Mouse (Mus musculus): ENCODE data around the gene Man1b1. TPM values are rescaled to one million over a fixed set of nuclear protein-coding genes. Genes with fewer than 3 reads are reported as not detected.
A peak's percentile ranks its signal among the peaks of the same experiment; 100 is the strongest.

Man1b1 gene
- total RNA-seq, 2 experiments from 2014 or later: 28.2 TPM

DNA sequence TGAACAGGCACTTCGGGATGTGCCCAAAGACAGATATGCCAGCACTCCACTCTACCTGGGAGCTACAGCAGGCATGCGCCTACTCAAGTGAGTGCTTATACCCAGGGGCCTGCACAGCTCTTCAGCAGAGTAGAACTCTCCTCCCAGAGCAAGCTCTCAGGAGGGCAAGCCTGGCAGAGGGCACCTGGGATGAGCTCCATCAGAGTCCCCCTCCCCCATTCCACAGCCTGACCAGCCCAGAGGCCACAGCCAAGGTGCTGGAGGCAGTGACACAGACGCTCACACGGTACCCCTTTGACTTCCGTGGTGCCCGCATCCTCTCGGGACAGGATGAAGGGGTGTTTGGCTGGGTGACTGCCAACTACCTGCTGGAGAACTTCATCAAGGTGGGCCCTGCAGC, 65.9 kb downstream of the Man1b1 start:
- intact Hi-C loops (cut with DNase I): no loop called here
- DNase-seq: no peak

DNA sequence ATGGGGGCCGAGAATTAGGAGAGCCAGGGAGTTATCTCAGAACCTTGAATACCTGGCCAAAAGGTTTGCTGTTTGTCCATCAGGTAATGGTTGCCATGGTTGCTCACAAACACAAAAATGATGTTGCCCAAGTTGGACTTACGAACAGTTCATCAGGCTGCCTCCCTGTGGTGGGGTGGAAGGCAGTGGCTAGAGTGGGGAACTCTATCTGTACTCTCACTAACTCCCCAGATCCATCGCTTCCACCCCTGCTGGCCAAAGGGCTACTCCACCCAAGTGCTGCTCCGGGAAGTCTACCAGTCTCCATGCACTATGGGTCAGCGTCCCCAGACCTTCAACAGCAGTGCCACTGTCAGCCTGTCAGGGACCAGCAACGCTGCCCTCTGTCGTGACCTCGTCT, 66.9 kb downstream of the Man1b1 start, which contains the start of gene Npdc1:
Gene Npdc1, plus strand, starts transcription at position 301 of the 400 bp plus-strand sequence.
- intact Hi-C loops (cut with DNase I): no loop called here
- no peak for DNase-seq

- peak; percentile 71 to 74 for DNase-seq
- intact Hi-C loops (cut with DNase I): loop anchor here (2.0 to 5.0 kb wide), 2 partner anchors 23 to 33 kb away; partner anchors contain the start of gene Uap1l1
These were observed 68.2 kb downstream of the Man1b1 start for GRCm38 (mm10) chr2:25400291-25400690.

DNA sequence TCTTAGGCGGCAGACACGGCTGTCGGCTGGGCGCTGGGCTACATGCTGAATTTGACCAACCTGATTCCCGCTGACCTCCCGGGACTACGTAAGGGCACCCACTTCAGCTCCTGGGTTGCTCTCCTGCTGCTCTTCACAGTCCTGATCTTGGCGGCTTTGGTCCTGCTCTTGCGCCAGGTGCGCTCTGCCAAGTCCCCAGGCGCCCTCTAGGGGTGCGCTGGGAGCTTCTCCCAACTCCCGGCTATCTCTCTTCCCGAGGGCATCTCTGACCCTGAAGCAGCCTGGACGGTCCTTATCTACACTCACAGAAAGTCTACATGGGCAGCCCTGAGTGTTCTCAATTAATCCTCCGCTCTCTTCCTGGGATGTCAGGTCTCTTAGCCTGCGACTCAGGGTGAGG, 68.6 kb downstream of the Man1b1 start:
- peak; percentile 63 to 78 for DNase-seq
- intact Hi-C loops (cut with DNase I): loop anchor here (2.0 to 5.0 kb wide), 2 partner anchors 24 to 33 kb away; partner anchors contain the start of gene Uap1l1

Other genes starting within 250 kb of the Man1b1 start
- gene Noxa1, start 237.2 kb upstream of the Man1b1 start, total RNA-seq (2021): not detected
- 10 to 100 TPM; 23.9 to 25.1 TPM for gene Nrarp, start 151.6 kb upstream of the Man1b1 start, total RNA-seq (2021)
- 1 to 10 TPM; 5.6 to 6.5 TPM for gene Tor4a, start 135.5 kb upstream of the Man1b1 start, total RNA-seq (2021)
- 10 to 100 TPM; 40.7 to 46.0 TPM for gene Nelfb, start 120.8 kb upstream of the Man1b1 start, total RNA-seq (2021)
- not detected for gene Stpg3, start 117.7 kb upstream of the Man1b1 start, total RNA-seq (2021)
- gene Fam166a, start 113.6 kb upstream of the Man1b1 start, total RNA-seq (2021): not detected
- 100 to 1,000 TPM; 258 to 286 TPM for gene Tubb4b, start 107.6 kb upstream of the Man1b1 start, total RNA-seq (2021)
- gene Slc34a3, start 98.0 kb upstream of the Man1b1 start, total RNA-seq (2021): not detected
- not detected for gene Rnf224, start 95.6 kb upstream of the Man1b1 start, total RNA-seq (2021)
- 1 to 10 TPM; 1.3 TPM for gene Rnf208, start 90.1 kb upstream of the Man1b1 start, total RNA-seq (2021)
- not detected for gene Cysrt1, start 89.9 kb upstream of the Man1b1 start, total RNA-seq (2021)
- gene AL732309.1, start 85.5 kb upstream of the Man1b1 start, total RNA-seq (2021): 1 to 10 TPM; 1.4 to 1.7 TPM
- 10 to 100 TPM; 16.4 to 18.2 TPM for gene Tmem203, start 76.9 kb upstream of the Man1b1 start, total RNA-seq (2021)
- 1 to 10 TPM; 5.0 to 7.5 TPM for gene Tprn, start 69.7 kb upstream of the Man1b1 start, total RNA-seq (2021)
- gene Ssna1, start 59.9 kb upstream of the Man1b1 start, total RNA-seq (2021): 10 to 100 TPM; 49.4 to 55.2 TPM
- 10 to 100 TPM; 48.6 to 54.0 TPM for gene Anapc2, start 59.9 kb upstream of the Man1b1 start, total RNA-seq (2021)
- not detected for gene Tmem210, start 44.2 kb upstream of the Man1b1 start, total RNA-seq (2021)
- not detected for gene Lrrc26, start 42.4 kb upstream of the Man1b1 start, total RNA-seq (2021)
- gene Grin1, start 13.2 kb upstream of the Man1b1 start, total RNA-seq (2021): not detected
- 1 to 10 TPM; 3.6 to 3.8 TPM for gene Dpp7, start 24.0 kb downstream of the Man1b1 start, total RNA-seq (2021)
- gene Uap1l1, start 33.3 kb downstream of the Man1b1 start, total RNA-seq (2021): 1 to 10 TPM; 7.1 to 9.4 TPM
- 1 to 10 TPM; 2.8 to 4.7 TPM for gene Sapcd2, start 40.0 kb downstream of the Man1b1 start, total RNA-seq (2021)
- 10 to 100 TPM; 14.9 to 17.2 TPM for gene Entpd2, start 63.5 kb downstream of the Man1b1 start, total RNA-seq (2021)
- 10 to 100 TPM; 37.9 to 39.7 TPM for gene Npdc1, start 67.0 kb downstream of the Man1b1 start, total RNA-seq (2021)
- under 1 TPM in 1 of 2 experiments, not detected in 1; 0.12 TPM for gene Fut7, start 90.9 kb downstream of the Man1b1 start, total RNA-seq (2021)
- gene Abca2, start 96.4 kb downstream of the Man1b1 start, total RNA-seq (2021): 10 to 100 TPM; 21.2 to 21.9 TPM
- gene Clic3, start 124.5 kb downstream of the Man1b1 start, total RNA-seq (2021): 1 to 10 TPM; 3.3 to 3.7 TPM
- gene Paxx, start 128.8 kb downstream of the Man1b1 start, total RNA-seq (2021): 10 to 100 TPM; 33.3 to 39.5 TPM
- gene Ptgds, start 137.7 kb downstream of the Man1b1 start, total RNA-seq (2021): 100 to 1,000 TPM in 1 of 2 experiments, 10 to 100 TPM in 1; 75.1 to 110 TPM
- gene Lcn12, start 161.6 kb downstream of the Man1b1 start, total RNA-seq (2021): not detected
- gene Fbxw5, start 168.4 kb downstream of the Man1b1 start, total RNA-seq (2021): 10 to 100 TPM; 93.1 to 93.4 TPM
- under 1 TPM; 0.52 to 0.53 TPM for gene C8g, start 169.4 kb downstream of the Man1b1 start, total RNA-seq (2021)
- 10 to 100 TPM; 16.1 to 18.3 TPM for gene Traf2, start 214.6 kb downstream of the Man1b1 start, total RNA-seq (2021)
- gene Edf1, start 225.5 kb downstream of the Man1b1 start, total RNA-seq (2021): 100 to 1,000 TPM; 188 to 189 TPM
- gene Mamdc4, start 242.5 kb downstream of the Man1b1 start, total RNA-seq (2021): 1 to 10 TPM; 1.8 to 2.2 TPM
- gene Phpt1, start 242.9 kb downstream of the Man1b1 start, total RNA-seq (2021): 100 to 1,000 TPM in 1 of 2 experiments, 10 to 100 TPM in 1; 93.8 to 101 TPM
- under 1 TPM; 0.10 to 0.12 TPM for gene Ajm1, start 249.4 kb downstream of the Man1b1 start, total RNA-seq (2021)